35 mouse cellular contexts compared by ENCODE assay signal in the genomic region with DNA sequence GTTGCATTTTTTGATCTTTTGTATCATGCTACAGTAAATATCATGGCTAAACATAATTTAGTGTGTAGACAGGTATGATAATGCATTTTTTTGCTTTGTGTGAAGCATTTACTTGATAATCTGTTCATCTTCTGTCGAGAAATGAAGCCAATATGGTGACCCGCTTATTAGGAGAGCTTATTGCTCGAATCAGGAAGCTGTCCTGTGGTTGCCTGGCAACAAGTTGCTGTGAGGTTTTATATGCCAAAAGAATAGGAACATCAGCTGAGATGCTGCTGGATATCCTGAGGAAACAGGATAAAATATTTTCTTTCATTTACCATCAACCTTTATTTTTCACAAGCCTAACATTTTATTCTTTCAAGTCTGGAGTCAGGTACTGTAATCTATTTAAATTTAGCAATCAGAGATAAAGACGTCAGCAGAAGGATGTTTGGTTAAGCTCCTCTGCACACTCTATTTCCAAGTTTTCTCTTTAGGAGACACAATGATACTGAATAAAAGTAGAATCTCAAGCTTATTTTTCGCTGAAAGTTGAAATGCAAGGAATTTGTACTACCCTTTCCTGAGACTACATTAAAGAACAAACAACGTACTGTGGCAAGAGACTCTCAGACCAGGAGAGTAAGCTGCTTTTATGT. TPM values are rescaled to one million over a fixed set of nuclear protein-coding genes. Genes with fewer than 3 reads are reported as not detected.
A peak's percentile ranks its signal among the peaks of the same experiment; 100 is the strongest.
DNase-seq lines count a peak whose midpoint lies in the region; ATAC-seq and TF ChIP-seq lines count a peak whose summit lies in the region.
"Had no signal": no experiment of that assay in that cellular context is flagged by ENCODE, and none has a peak within 500 bp of the region (broad histone marks: within the 10 kb centered on the region; RNA-seq: fewer than 3 reads in every experiment).

No protein-coding gene starts in this region.

- 72% methylated on average over 6 of the region's 6 CpGs for WGBS in forebrain, embryonic 14.5 days
- 74% methylated on average over 6 of the region's 6 CpGs for WGBS in forebrain, embryonic 13.5 days
- 43% methylated on average over 6 of the region's 6 CpGs for WGBS in hindbrain, postnatal 0 days
- WGBS in hindbrain, embryonic 11.5 days: 81% methylated on average over 6 of the region's 6 CpGs
- WGBS in midbrain, embryonic 16.5 days: 39% methylated on average over 6 of the region's 6 CpGs
- 63% methylated on average over 6 of the region's 6 CpGs for WGBS in midbrain, embryonic 13.5 days

- no peak for ATAC-seq in forebrain, embryonic 14.5 days
- ATAC-seq in forebrain, embryonic 13.5 days: no peak
- ATAC-seq in hindbrain, postnatal 0 days: 0 out of 2 replicates have a peak, but pooled peaks have one; percentile 53
- ATAC-seq in hindbrain, embryonic 11.5 days (ENCODE audit: low FRiP score): no peak
- peak; percentile 91 for ATAC-seq in midbrain, embryonic 16.5 days
- no peak for ATAC-seq in midbrain, embryonic 13.5 days
- ATAC-seq: activated CD4-positive, CD25-positive, alpha-beta regulatory T cell, adult 4 months; inflammation-experienced regulatory T-cells, adult 6 months had no signal

- H3K4me3 ChIP-seq in forebrain, embryonic 14.5 days (ENCODE audit: low read depth, low read length): no peak overlapping the region
- H3K4me3 ChIP-seq in forebrain, embryonic 13.5 days: no peak overlapping the region
- H3K4me3 ChIP-seq in hindbrain, postnatal 0 days (ENCODE audit: low read length): no peak overlapping the region
- H3K4me3 ChIP-seq in hindbrain, embryonic 11.5 days (ENCODE audit: low read depth, low read length): no peak overlapping the region
- H3K4me3 ChIP-seq in midbrain, embryonic 16.5 days (ENCODE audit: low read depth, low read length): no peak overlapping the region
- no peak overlapping the region for H3K4me3 ChIP-seq in midbrain, embryonic 13.5 days (replicated peaks)
- H3K4me3 ChIP-seq: embryonic facial prominence, embryonic 13.5 days; erythroblast, embryonic 14.5 days; limb, embryonic 10.5 days; liver, embryonic 15.5 days; lung, embryonic 15.5 days; neural tube, embryonic 12.5 days; stomach, embryonic 15.5 days had no signal

- no peak overlapping the region for H3K9ac ChIP-seq in forebrain, embryonic 14.5 days (ENCODE audit: low read length)
- H3K9ac ChIP-seq in forebrain, embryonic 13.5 days: no peak overlapping the region
- no peak overlapping the region for H3K9ac ChIP-seq in hindbrain, postnatal 0 days (replicated peaks; ENCODE audit: low read length)
- H3K9ac ChIP-seq in hindbrain, embryonic 11.5 days (ENCODE audit: low read depth, low read length): no peak overlapping the region
- no peak overlapping the region for H3K9ac ChIP-seq in midbrain, embryonic 16.5 days (ENCODE audit: low read depth, low read length)
- H3K9ac ChIP-seq in midbrain, embryonic 13.5 days (replicated peaks): no peak overlapping the region
- H3K9ac ChIP-seq: embryonic facial prominence, embryonic 13.5 days; liver, embryonic 15.5 days; lung, embryonic 15.5 days; neural tube, embryonic 12.5 days; stomach, embryonic 15.5 days had no signal

- no peak overlapping the region for H3K27ac ChIP-seq in forebrain, embryonic 14.5 days (ENCODE audit: low read depth, low read length)
- no peak overlapping the region for H3K27ac ChIP-seq in forebrain, embryonic 13.5 days
- no peak overlapping the region for H3K27ac ChIP-seq in hindbrain, postnatal 0 days
- H3K27ac ChIP-seq in hindbrain, embryonic 11.5 days (ENCODE audit: low read depth, low read length): no peak overlapping the region
- peak overlapping the region; percentile 71 for H3K27ac ChIP-seq in midbrain, embryonic 16.5 days (ENCODE audit: low read length)
- H3K27ac ChIP-seq in midbrain, embryonic 13.5 days: no peak overlapping the region
- H3K27ac ChIP-seq: embryonic facial prominence, embryonic 13.5 days; limb, embryonic 10.5 days; liver, embryonic 15.5 days; lung, embryonic 15.5 days; neural tube, embryonic 12.5 days; stomach, embryonic 15.5 days had no signal

- no peak for TF ChIP-seq CTCF in hindbrain, postnatal 0 days (IDR thresholded peaks at IDR 0.05; ENCODE audit: low read depth)

- DNase-seq in forebrain, embryonic 14.5 days (ENCODE audit: low spot score): peak; percentile 56
- DNase-seq in hindbrain, postnatal 0 days (ENCODE audit: low spot score): peak; percentile 72
- no peak for DNase-seq in hindbrain, embryonic 11.5 days (ENCODE audit: low spot score)
- peak; percentile 21 for DNase-seq in telencephalon, adult 2 months (ENCODE audit: low read depth, low spot score)
- no peak for DNase-seq in adrenal gland, adult 18-20 months (ENCODE audit: low spot score in 2 of 2)
- DNase-seq: adrenal gland, postnatal 10 days; cerebellum, adult 8-10 months; cerebellum, postnatal 36 days; embryo, embryonic 11 days; kidney, adult 18-20 months; kidney, postnatal 4 days; liver; lung, postnatal 36 days; thymus, adult 18-20 months; thymus, postnatal 4 days had no signal

- no peak overlapping the region for H3K4me2 ChIP-seq in forebrain, embryonic 14.5 days (ENCODE audit: low read length)
- H3K4me2 ChIP-seq in forebrain, embryonic 13.5 days: no peak overlapping the region
- H3K4me2 ChIP-seq in hindbrain, postnatal 0 days (ENCODE audit: low read depth, low read length): no peak overlapping the region
- no peak overlapping the region for H3K4me2 ChIP-seq in hindbrain, embryonic 11.5 days (replicated peaks; ENCODE audit: low read depth, low read length)
- 0 out of 2 replicates have a peak overlapping the region, but pooled peaks have one; percentile 6 for H3K4me2 ChIP-seq in midbrain, embryonic 16.5 days (ENCODE audit: low read length)
- H3K4me2 ChIP-seq in midbrain, embryonic 13.5 days (replicated peaks): no peak overlapping the region
- H3K4me2 ChIP-seq: embryonic facial prominence, embryonic 13.5 days; liver, embryonic 15.5 days; lung, embryonic 15.5 days; neural tube, embryonic 12.5 days; stomach, embryonic 15.5 days had no signal

- H3K36me3 ChIP-seq in forebrain, embryonic 14.5 days (ENCODE audit: control insufficient read depth, insufficient read depth, low read length): no peaks in the 10 kb centered on the region
- H3K36me3 ChIP-seq in forebrain, embryonic 13.5 days (ENCODE audit: poor library complexity, severe bottlenecking): no peaks in the 10 kb centered on the region
- H3K36me3 ChIP-seq in hindbrain, postnatal 0 days (ENCODE audit: insufficient read depth, low read length): no peaks in the 10 kb centered on the region
- H3K36me3 ChIP-seq in hindbrain, embryonic 11.5 days (ENCODE audit: control insufficient read depth, insufficient read depth, low read length): no peaks in the 10 kb centered on the region
- H3K36me3 ChIP-seq in midbrain, embryonic 16.5 days (ENCODE audit: control insufficient read depth, insufficient read depth, low read length): no peaks in the 10 kb centered on the region
- H3K36me3 ChIP-seq in midbrain, embryonic 13.5 days: no peaks in the 10 kb centered on the region
- H3K36me3 ChIP-seq: embryonic facial prominence, embryonic 13.5 days; limb, embryonic 10.5 days; liver, embryonic 15.5 days; lung, embryonic 15.5 days; neural tube, embryonic 12.5 days; stomach, embryonic 15.5 days had no signal

- H3K9me3 ChIP-seq in forebrain, embryonic 14.5 days (replicated peaks; ENCODE audit: control insufficient read depth, low read length): no peaks in the 10 kb centered on the region
- no peaks in the 10 kb centered on the region for H3K9me3 ChIP-seq in forebrain, embryonic 13.5 days (replicated peaks)
- no peaks in the 10 kb centered on the region for H3K9me3 ChIP-seq in hindbrain, postnatal 0 days (ENCODE audit: low read length)
- H3K9me3 ChIP-seq in hindbrain, embryonic 11.5 days (ENCODE audit: control insufficient read depth, low read length): no peaks in the 10 kb centered on the region
- no peaks in the 10 kb centered on the region for H3K9me3 ChIP-seq in midbrain, embryonic 16.5 days (replicated peaks; ENCODE audit: control insufficient read depth, low read length, poor library complexity, severe bottlenecking)
- H3K9me3 ChIP-seq in midbrain, embryonic 13.5 days: no peaks in the 10 kb centered on the region
- H3K9me3 ChIP-seq: embryonic facial prominence, embryonic 13.5 days; limb, embryonic 10.5 days; liver, embryonic 15.5 days; lung, embryonic 15.5 days; neural tube, embryonic 12.5 days; stomach, embryonic 15.5 days had no signal

- H3K4me1 ChIP-seq in forebrain, embryonic 14.5 days (ENCODE audit: control insufficient read depth, insufficient read depth, low read length): no peaks in the 10 kb centered on the region
- H3K4me1 ChIP-seq in forebrain, embryonic 13.5 days: no peaks in the 10 kb centered on the region
- H3K4me1 ChIP-seq in hindbrain, postnatal 0 days (ENCODE audit: insufficient read depth, low read length): no peaks in the 10 kb centered on the region
- no peaks in the 10 kb centered on the region for H3K4me1 ChIP-seq in hindbrain, embryonic 11.5 days (replicated peaks; ENCODE audit: control insufficient read depth, insufficient read depth, low read length)
- peaks cover 5% of the 10 kb centered on the region for H3K4me1 ChIP-seq in midbrain, embryonic 16.5 days (ENCODE audit: control insufficient read depth, insufficient read depth, low read length)
- H3K4me1 ChIP-seq in midbrain, embryonic 13.5 days (replicated peaks): no peaks in the 10 kb centered on the region
- H3K4me1 ChIP-seq: embryonic facial prominence, embryonic 13.5 days; limb, embryonic 10.5 days; liver, embryonic 15.5 days; lung, embryonic 15.5 days; neural tube, embryonic 12.5 days; stomach, embryonic 15.5 days had no signal

- no peaks in the 10 kb centered on the region for H3K27me3 ChIP-seq in forebrain, embryonic 14.5 days (replicated peaks; ENCODE audit: control insufficient read depth, insufficient read depth, low read length)
- H3K27me3 ChIP-seq in forebrain, embryonic 13.5 days: no peaks in the 10 kb centered on the region
- H3K27me3 ChIP-seq in hindbrain, postnatal 0 days (ENCODE audit: insufficient read depth, low read length): no peaks in the 10 kb centered on the region
- H3K27me3 ChIP-seq in hindbrain, embryonic 11.5 days (ENCODE audit: control insufficient read depth, insufficient read depth, low read length): no peaks in the 10 kb centered on the region
- H3K27me3 ChIP-seq in midbrain, embryonic 16.5 days (ENCODE audit: control insufficient read depth, insufficient read depth, low read depth, low read length): no peaks in the 10 kb centered on the region
- H3K27me3 ChIP-seq in midbrain, embryonic 13.5 days: no peaks in the 10 kb centered on the region
- H3K27me3 ChIP-seq: embryonic facial prominence, embryonic 13.5 days; liver, embryonic 15.5 days; lung, embryonic 15.5 days; neural tube, embryonic 12.5 days; stomach, embryonic 15.5 days had no signal

RNA-seq across cellular contexts. Expression of gene Olfr961, which starts 10.0 kb away (rescaled TPM):
- not detected in 2 replicates for polyA plus RNA-seq in forebrain, embryonic 14.5 days (2014; fragmentation: Nextera tagmentation; extraction: Ambion mirVana)
- polyA plus RNA-seq in forebrain, embryonic 13.5 days (2015; fragmentation: Nextera tagmentation; extraction: Ambion mirVana): not detected in 2 replicates
- total RNA-seq in hindbrain, postnatal 0 days (2014; rRNA removed): not detected in 2 replicates
- polyA plus RNA-seq in hindbrain, postnatal 0 days (2015; fragmentation: Nextera tagmentation; extraction: Ambion mirVana): not detected in 2 replicates
- not detected in 2 replicates for polyA plus RNA-seq in hindbrain, embryonic 11.5 days (2014; fragmentation: Nextera tagmentation; extraction: Ambion mirVana)
- polyA plus RNA-seq in midbrain, embryonic 16.5 days (2015; fragmentation: Nextera tagmentation; extraction: Ambion mirVana): not detected in 2 replicates
- polyA plus RNA-seq in midbrain, embryonic 13.5 days (2015; fragmentation: Nextera tagmentation; extraction: Ambion mirVana): not detected in 2 replicates
- total RNA-seq in adrenal gland, adult 18-20 months (2021): not detected
- total RNA-seq: adrenal gland, postnatal 10 days; gastrocnemius, adult 18-20 months; gastrocnemius, postnatal 4 days; heart, adult 8-10 months; heart, postnatal 25 days; left cerebral cortex, adult 8-10 months; megakaryocyte-erythroid progenitor cell, adult 5-6 weeks had no signal
- polyA plus RNA-seq: embryonic facial prominence, embryonic 13.5 days; erythroblast, embryonic 14.5 days; heart, embryonic 14.5 days; inflammation-experienced regulatory T-cells, adult 6 months; kidney, embryonic 16.5 days; limb, embryonic 10.5 days; liver, embryonic 15.5 days; lung, embryonic 15.5 days; neural tube, embryonic 12.5 days; stomach, embryonic 15.5 days had no signal

RNA-seq across cellular contexts. Expression of gene Olfr963, which starts 12.1 kb away (rescaled TPM):
- polyA plus RNA-seq in forebrain, embryonic 14.5 days (2014; fragmentation: Nextera tagmentation; extraction: Ambion mirVana): not detected in 2 replicates
- not detected in 2 replicates for polyA plus RNA-seq in forebrain, embryonic 13.5 days (2015; fragmentation: Nextera tagmentation; extraction: Ambion mirVana)
- total RNA-seq in hindbrain, postnatal 0 days (2014; rRNA removed): not detected in 2 replicates
- polyA plus RNA-seq in hindbrain, postnatal 0 days (2015; fragmentation: Nextera tagmentation; extraction: Ambion mirVana): not detected in 2 replicates
- polyA plus RNA-seq in hindbrain, embryonic 11.5 days (2014; fragmentation: Nextera tagmentation; extraction: Ambion mirVana): not detected in 2 replicates
- polyA plus RNA-seq in midbrain, embryonic 16.5 days (2015; fragmentation: Nextera tagmentation; extraction: Ambion mirVana): not detected in 2 replicates
- polyA plus RNA-seq in midbrain, embryonic 13.5 days (2015; fragmentation: Nextera tagmentation; extraction: Ambion mirVana): not detected in 2 replicates
- not detected for total RNA-seq in adrenal gland, adult 18-20 months (2021)
- total RNA-seq: adrenal gland, postnatal 10 days; gastrocnemius, adult 18-20 months; gastrocnemius, postnatal 4 days; heart, adult 8-10 months; heart, postnatal 25 days; left cerebral cortex, adult 8-10 months; megakaryocyte-erythroid progenitor cell, adult 5-6 weeks had no signal
- polyA plus RNA-seq: activated CD4-positive, CD25-positive, alpha-beta regulatory T cell, adult 4 months; embryonic facial prominence, embryonic 13.5 days; erythroblast, embryonic 14.5 days; heart, embryonic 14.5 days; inflammation-experienced regulatory T-cells, adult 6 months; kidney, embryonic 16.5 days; limb, embryonic 10.5 days; liver, embryonic 15.5 days; lung, embryonic 15.5 days; neural tube, embryonic 12.5 days; stomach, embryonic 15.5 days had no signal

RNA-seq across cellular contexts. Expression of gene Olfr960, which starts 33.7 kb away (rescaled TPM):
- not detected in 2 replicates for polyA plus RNA-seq in forebrain, embryonic 14.5 days (2014; fragmentation: Nextera tagmentation; extraction: Ambion mirVana)
- polyA plus RNA-seq in forebrain, embryonic 13.5 days (2015; fragmentation: Nextera tagmentation; extraction: Ambion mirVana): not detected in 2 replicates
- total RNA-seq in hindbrain, postnatal 0 days (2014; rRNA removed): not detected in 2 replicates
- not detected in 2 replicates for polyA plus RNA-seq in hindbrain, postnatal 0 days (2015; fragmentation: Nextera tagmentation; extraction: Ambion mirVana)
- not detected in 2 replicates for polyA plus RNA-seq in hindbrain, embryonic 11.5 days (2014; fragmentation: Nextera tagmentation; extraction: Ambion mirVana)
- not detected in 2 replicates for polyA plus RNA-seq in midbrain, embryonic 16.5 days (2015; fragmentation: Nextera tagmentation; extraction: Ambion mirVana)
- polyA plus RNA-seq in midbrain, embryonic 13.5 days (2015; fragmentation: Nextera tagmentation; extraction: Ambion mirVana): not detected in 2 replicates
- total RNA-seq in adrenal gland, adult 18-20 months (2021): not detected
- total RNA-seq: adrenal gland, postnatal 10 days; gastrocnemius, adult 18-20 months; gastrocnemius, postnatal 4 days; heart, adult 8-10 months; heart, postnatal 25 days; left cerebral cortex, adult 8-10 months; megakaryocyte-erythroid progenitor cell, adult 5-6 weeks had no signal
- polyA plus RNA-seq: activated CD4-positive, CD25-positive, alpha-beta regulatory T cell, adult 4 months; embryonic facial prominence, embryonic 13.5 days; erythroblast, embryonic 14.5 days; heart, embryonic 14.5 days; inflammation-experienced regulatory T-cells, adult 6 months; kidney, embryonic 16.5 days; limb, embryonic 10.5 days; liver, embryonic 15.5 days; lung, embryonic 15.5 days; neural tube, embryonic 12.5 days; stomach, embryonic 15.5 days had no signal

RNA-seq across cellular contexts. Expression of gene Olfr148, which starts 44.4 kb away (rescaled TPM):
- not detected in 2 replicates for polyA plus RNA-seq in forebrain, embryonic 14.5 days (2014; fragmentation: Nextera tagmentation; extraction: Ambion mirVana)
- polyA plus RNA-seq in forebrain, embryonic 13.5 days (2015; fragmentation: Nextera tagmentation; extraction: Ambion mirVana): not detected in 2 replicates
- total RNA-seq in hindbrain, postnatal 0 days (2014; rRNA removed): not detected in 2 replicates
- not detected in 2 replicates for polyA plus RNA-seq in hindbrain, postnatal 0 days (2015; fragmentation: Nextera tagmentation; extraction: Ambion mirVana)
- polyA plus RNA-seq in hindbrain, embryonic 11.5 days (2014; fragmentation: Nextera tagmentation; extraction: Ambion mirVana): not detected in 2 replicates
- not detected in 2 replicates for polyA plus RNA-seq in midbrain, embryonic 16.5 days (2015; fragmentation: Nextera tagmentation; extraction: Ambion mirVana)
- polyA plus RNA-seq in midbrain, embryonic 13.5 days (2015; fragmentation: Nextera tagmentation; extraction: Ambion mirVana): not detected in 2 replicates
- total RNA-seq in adrenal gland, adult 18-20 months (2021): not detected
- total RNA-seq: adrenal gland, postnatal 10 days; gastrocnemius, adult 18-20 months; gastrocnemius, postnatal 4 days; heart, adult 8-10 months; heart, postnatal 25 days; left cerebral cortex, adult 8-10 months; megakaryocyte-erythroid progenitor cell, adult 5-6 weeks had no signal
- polyA plus RNA-seq: activated CD4-positive, CD25-positive, alpha-beta regulatory T cell, adult 4 months; embryonic facial prominence, embryonic 13.5 days; erythroblast, embryonic 14.5 days; heart, embryonic 14.5 days; inflammation-experienced regulatory T-cells, adult 6 months; kidney, embryonic 16.5 days; limb, embryonic 10.5 days; liver, embryonic 15.5 days; lung, embryonic 15.5 days; neural tube, embryonic 12.5 days; stomach, embryonic 15.5 days had no signal

RNA-seq across cellular contexts. Expression of gene AW551984, which starts 50.7 kb away (rescaled TPM):
- polyA plus RNA-seq in forebrain, embryonic 14.5 days (2014; fragmentation: Nextera tagmentation; extraction: Ambion mirVana): 51.5 and 68.6 TPM in 2 replicates
- 19.8 and 32.4 TPM in 2 replicates for polyA plus RNA-seq in forebrain, embryonic 13.5 days (2015; fragmentation: Nextera tagmentation; extraction: Ambion mirVana)
- total RNA-seq in hindbrain, postnatal 0 days (2014; rRNA removed): 234 and 241 TPM in 2 replicates
- 170 and 185 TPM in 2 replicates for polyA plus RNA-seq in hindbrain, postnatal 0 days (2015; fragmentation: Nextera tagmentation; extraction: Ambion mirVana)
- 15.9 and 19.0 TPM in 2 replicates for polyA plus RNA-seq in hindbrain, embryonic 11.5 days (2014; fragmentation: Nextera tagmentation; extraction: Ambion mirVana)
- polyA plus RNA-seq in midbrain, embryonic 16.5 days (2015; fragmentation: Nextera tagmentation; extraction: Ambion mirVana): 215 and 253 TPM in 2 replicates
- polyA plus RNA-seq in midbrain, embryonic 13.5 days (2015; fragmentation: Nextera tagmentation; extraction: Ambion mirVana): 59.7 and 66.7 TPM in 2 replicates
- total RNA-seq in adrenal gland, adult 18-20 months (2021): 10 to 100 TPM in 1 of 2 experiments, 1 to 10 TPM in 1; 9.6 to 10.9 TPM
- total RNA-seq: megakaryocyte-erythroid progenitor cell, adult 5-6 weeks had no signal
- polyA plus RNA-seq: activated CD4-positive, CD25-positive, alpha-beta regulatory T cell, adult 4 months; erythroblast, embryonic 14.5 days; inflammation-experienced regulatory T-cells, adult 6 months had no signal

Comparison
In these comparisons a context has a peak if more than half of its experiments do, and no peak if none do; other contexts are left out.
1. ATAC-seq: peak in hindbrain, postnatal 0 days (single experiment) and midbrain, embryonic 16.5 days (single experiment); none in forebrain, embryonic 14.5 days (single experiment), forebrain, embryonic 13.5 days (single experiment), hindbrain, embryonic 11.5 days (single experiment) and midbrain, embryonic 13.5 days (single experiment).
2. DNase-seq: peak in forebrain, embryonic 14.5 days (single experiment), hindbrain, postnatal 0 days (single experiment) and telencephalon, adult 2 months (single experiment); none in hindbrain, embryonic 11.5 days (single experiment) and adrenal gland, adult 18-20 months (0 of 2).